Mouse (Mus musculus): ENCODE measurements at regions not wholly inside any gene's neighbourhood (a gene's known extent, or its start where the extent isn't known, plus 50 kb on each side); places are given as distances from the start of the nearest gene placed in this dataset.
A peak's percentile ranks its signal among the peaks of the same experiment; 100 is the strongest.

DNA sequence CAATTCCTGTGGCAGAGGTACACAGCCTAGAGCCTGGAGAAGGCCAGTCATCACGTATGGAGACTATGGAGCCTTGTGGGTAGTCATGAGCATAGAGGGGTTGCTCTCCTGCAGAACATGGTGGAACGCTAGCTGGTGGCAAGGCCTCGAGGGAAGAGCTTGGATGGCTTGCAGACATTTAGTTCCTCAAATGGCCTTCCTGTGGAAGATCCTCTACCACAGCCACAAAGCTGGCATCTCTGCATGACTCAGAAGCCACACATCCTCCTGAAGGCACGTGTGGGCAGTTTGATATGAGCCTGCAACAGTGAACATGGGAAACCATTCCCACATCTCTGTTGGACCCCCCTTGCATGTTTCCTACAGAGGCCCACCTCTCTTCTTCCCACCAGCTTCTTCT is 547.9 kb upstream of the Lrrc6 start:
- no peak for DNase-seq (ENCODE audit: low spot score in 2 of 2)

DNA sequence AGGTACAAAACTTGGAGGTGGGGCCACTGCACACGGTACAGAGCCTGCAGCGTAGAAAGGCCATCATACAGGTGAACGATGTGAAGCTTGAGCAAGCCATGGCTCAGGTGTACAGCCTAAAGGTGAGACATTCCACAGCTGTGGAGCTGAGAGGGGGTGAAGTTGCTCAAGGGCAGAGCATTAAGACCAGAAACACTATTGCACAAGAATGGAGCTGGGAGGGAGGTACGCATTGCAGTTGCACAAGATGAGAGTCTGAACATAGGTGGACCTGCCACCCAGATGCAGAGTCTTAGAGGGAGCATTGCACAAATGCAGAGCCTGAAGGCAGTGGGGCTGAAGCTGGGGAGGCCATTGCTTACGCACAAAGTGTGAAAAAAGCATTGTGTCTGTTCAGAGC is 547.4 kb upstream of the Lrrc6 start:
- DNase-seq (ENCODE audit: low spot score in 2 of 2) = no peak

DNA sequence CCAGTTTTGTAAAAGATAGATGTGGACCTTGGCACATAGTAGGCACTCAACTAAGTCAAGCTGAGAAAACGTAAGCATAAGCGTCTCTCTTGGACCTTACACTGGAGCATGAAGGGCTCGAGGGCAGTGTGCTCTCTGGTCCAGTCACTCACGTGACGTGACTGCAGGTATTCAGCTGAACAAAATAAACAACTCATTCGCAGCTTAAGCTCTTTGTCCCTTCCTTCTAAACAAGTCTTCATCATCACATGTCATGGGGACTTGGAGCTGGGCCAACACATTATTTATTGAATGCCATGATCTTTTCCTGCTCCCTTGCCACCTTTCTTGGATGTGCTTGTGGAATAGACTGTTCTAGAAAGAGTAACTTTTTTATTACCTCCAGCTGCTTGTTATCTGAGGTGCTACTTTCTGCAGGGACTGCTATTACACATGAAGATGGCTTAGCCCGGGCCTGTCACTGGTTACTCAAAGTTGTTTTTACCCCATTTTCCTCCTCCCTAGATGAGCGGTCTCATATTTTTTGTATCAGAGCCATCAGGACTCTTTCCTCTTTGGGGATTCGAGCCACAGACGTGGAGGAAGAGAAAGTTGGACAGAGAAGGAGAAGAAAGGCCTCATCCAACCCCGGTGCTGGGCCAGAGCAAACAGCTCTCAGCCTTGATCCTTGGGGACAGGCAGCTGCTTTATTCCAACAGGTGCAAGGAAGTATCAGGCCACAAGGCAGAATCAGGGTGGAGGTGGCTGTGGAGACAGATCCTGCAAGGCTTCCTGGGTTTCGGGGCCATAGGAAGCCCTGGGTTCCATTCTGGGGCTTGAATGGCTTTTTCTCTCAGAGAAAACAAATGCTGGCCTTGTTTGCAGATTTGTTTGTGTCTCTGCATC is 545.5 kb upstream of the Lrrc6 start:
- no peak for DNase-seq (ENCODE audit: low spot score in 2 of 2)

DNA sequence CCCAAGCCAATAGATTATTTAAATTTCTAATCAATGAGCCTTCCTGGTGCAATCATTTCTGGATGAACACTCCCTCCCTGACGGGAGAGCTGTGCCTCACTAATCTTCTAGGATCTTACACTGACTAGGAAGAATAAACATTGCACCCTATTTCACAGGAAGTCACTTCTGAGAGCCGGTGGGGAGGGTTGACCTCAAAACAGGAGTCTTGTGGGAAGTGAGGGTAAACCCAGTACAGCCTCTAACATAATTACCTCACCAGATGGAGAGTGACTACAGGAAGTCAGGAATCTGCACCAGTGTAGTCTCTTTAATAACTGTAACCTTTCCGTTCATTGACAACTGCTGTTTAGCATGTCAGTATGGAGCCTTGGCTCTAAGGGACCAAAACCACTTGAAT is 544.6 kb upstream of the Lrrc6 start:
- no peak for DNase-seq (ENCODE audit: low spot score in 2 of 2)

DNA sequence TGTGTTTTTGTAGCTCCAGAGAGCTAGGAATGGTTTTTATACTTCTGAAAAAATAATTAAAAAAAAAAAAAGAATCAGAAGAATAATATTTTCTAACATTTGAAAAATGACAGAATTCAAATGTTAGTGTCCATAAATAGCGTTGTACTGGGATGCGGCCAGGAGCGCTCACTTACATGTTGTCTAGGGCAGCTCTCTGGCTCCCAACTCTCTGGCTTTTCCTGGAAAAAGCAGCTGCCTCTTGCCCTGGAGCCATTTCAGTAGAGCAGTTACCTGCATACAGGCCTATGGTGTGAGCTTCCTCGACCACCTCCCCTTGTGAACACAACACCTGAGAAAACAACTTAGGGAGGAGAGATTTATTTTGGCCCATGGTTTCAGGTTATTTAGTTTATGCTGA is 544.1 kb upstream of the Lrrc6 start:
- no peak for DNase-seq (ENCODE audit: low spot score in 2 of 2)

DNA sequence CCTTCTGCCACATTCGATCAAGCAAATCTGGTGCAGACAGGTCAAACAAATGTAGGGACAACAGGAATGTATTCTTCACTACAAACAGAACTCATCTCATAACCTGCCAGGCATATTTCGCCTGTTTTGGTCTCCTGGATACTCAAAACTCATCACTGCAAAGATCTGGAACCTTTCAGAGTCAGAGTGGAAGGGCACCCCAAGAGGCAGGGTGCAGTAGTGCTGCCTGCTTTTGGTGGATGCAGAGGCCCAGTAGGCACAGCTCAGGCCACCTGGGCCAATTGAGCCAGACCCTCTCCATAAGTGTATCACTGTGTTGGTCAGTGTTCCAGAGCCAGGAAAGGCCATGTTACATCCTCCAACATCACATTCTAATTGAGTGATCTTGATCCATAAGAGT is 541.4 kb upstream of the Lrrc6 start:
- peak in 1 of 2 experiments; percentile 34 for DNase-seq (ENCODE audit: low spot score in 2 of 2)

DNA sequence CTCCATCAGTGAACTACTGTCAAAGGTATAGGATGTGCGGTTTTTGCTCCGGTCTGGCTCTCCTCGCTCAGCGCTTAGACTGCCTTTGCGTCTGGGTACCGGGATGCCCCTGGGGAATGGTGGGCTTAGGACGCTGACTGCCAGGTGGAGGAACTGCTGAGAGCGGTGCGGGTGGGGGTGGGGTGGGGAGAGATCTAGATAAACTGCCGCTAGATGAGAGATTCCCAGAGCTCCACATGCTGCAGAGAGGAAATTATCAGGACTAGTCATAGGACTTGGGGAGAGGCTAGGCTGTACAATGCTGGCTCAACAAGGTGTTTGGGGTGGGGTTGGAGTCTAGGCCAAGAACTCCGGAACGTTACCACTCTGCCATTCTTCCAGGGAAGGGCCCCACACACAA is 539.5 kb upstream of the Lrrc6 start:
- DNase-seq (ENCODE audit: low spot score in 2 of 2) = no peak

DNA sequence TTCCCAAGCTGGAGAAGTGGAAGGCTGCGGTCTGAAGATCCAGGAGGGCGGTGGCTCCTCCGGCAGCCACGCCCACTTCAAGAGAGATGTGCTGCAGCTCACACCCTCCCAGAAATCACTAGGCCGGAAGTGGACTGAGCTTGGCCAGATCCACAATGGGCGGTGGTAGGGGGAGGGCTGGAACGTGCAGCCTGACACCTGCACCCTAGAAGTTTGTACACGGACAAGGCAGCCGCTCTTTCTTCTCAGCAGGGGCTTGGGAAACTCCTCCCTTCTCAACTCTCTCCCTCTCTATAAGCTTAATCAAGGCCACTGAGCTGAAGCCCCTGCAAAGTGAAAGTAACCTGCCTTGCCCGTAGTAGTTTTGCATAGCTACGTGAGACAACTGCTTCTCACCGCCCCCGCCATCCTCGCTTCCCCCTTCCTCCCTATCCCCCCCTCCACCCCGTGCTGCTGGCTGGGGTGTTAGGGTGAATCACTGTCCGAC is 538.8 kb upstream of the Lrrc6 start:
- DNase-seq (ENCODE audit: low spot score in 2 of 2) = peak; percentile 79 to 83

DNA sequence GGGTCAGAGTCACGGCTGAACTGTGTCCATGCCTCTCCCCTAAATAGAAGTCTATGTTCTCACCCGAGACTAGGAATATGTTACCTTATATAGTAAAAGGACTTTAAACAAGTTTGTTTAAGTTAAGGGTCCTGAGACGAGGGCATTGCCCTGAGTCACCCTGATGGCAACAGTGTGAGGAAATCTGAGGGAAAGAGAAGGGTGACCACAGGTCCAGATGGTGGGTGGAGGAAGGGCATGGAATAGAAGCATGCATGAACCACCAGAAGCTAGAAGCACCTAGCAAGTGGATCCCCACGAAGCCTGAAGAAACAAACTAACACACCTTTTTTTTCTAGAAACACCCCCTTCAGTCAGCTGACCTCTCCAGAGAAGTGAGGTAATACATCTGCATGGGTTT is 536.9 kb upstream of the Lrrc6 start:
- DNase-seq (ENCODE audit: low spot score in 2 of 2) = no peak

DNA sequence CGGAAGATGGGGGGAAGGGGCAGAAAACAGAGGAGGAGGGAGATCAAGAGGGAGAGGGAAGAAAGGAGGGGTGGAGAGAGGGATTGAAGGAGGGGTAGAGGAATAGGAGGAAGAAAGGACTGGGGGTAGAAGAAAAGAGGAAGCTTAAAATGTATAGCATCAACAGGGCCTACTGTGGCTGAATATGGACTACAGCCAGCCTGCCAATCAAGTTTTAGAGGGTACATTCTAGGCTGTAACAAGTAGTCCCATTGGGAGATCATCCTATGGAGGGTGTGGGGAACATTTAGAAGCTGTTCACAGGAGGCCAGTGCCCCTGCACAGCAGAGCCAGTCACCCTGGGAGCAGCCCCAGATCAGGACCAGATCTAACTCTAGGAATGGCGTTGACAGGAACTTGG is 535.6 kb upstream of the Lrrc6 start:
- no peak for DNase-seq (ENCODE audit: low spot score in 2 of 2)

DNA sequence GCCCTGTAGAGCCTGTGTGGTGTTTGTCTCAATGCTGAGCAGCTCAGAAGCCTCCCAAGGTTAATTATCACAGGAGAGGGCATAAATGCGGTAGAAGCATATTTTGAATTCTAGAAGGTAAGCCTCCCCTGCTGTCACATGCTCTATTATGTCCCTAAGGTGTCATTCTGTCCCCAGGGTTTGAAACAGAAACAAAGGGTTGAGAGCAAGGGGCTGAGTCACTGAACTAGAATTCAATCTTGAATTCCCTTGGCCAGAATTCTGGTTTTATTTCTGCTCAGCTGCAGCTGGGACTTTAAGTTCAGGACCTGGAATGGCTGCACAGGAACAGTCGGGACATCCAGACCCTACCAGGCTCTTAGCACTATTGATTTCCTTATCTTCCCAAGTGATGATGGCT is 533.2 kb upstream of the Lrrc6 start:
- DNase-seq (ENCODE audit: low spot score in 2 of 2) = no peak

DNA sequence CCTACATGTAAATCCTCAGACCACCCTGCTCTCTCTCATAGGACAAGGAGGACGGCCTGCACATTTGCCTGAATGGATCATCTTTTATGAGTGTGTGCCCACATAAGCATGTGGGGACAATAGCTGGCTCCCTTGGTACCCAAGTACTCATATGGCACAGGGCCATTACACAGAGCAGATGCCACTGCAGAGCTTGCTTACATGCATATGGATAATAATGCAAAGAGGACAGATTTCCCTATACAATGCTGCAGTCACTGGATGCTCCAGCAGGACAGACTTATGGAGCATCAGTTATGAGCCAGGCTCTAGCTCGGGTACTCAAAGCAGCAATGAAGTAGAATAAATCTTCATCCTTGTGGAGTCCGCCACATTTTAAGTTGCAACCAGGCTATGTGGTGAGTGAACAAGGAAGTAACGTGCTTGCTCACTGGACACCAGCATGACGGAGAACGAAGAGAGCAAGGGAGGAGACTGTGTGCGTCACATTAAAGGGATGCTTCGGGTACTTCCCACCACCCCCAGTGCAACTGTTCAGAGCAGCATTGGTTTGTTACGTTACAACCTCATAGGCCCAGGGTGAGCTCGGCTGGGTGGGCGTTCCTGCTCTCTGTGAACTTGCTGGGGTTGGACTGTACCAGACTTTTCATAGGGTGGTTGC is 531.3 kb upstream of the Lrrc6 start:
- DNase-seq (ENCODE audit: low spot score in 2 of 2) = no peak

DNA sequence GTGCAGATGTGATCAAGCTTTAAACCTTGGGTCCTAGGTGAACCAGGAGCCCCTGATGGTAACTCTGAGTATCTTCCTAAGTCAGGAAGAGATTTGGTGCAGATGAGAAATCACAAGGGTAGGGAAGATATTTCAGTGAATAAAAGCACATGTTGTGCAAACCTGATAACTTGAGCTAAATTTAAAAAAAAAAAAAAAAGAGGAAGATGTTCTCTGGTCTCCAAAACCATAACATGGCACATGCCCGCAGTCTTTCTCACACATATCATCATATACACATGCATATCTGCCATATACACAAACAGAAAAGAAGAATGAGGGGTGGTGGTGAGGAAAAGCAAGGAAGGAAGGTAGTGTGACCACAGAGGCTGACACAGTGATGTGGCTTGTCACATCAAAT is 530.3 kb upstream of the Lrrc6 start:
- DNase-seq (ENCODE audit: low spot score in 2 of 2) = no peak

DNA sequence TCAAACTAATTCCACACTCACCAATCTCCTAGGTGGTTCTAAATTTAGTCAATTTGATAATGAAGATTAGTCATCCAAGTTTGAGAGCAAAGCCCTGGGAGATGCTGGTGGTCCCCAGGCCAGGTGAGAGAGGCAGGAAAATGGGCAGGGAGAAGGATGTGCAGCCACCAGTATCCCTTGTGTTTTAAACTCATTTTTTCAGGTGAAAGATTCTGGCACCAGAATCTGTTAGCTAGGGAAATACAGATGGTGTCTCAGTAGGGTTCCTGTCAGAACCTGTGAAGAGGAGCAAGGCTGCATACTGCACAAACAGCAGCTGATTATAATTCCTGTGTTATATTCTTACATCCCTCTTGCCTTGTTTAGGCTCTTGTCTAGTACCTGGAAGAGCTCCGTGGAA is 527.5 kb upstream of the Lrrc6 start:
- no peak for DNase-seq (ENCODE audit: low spot score in 2 of 2)

DNA sequence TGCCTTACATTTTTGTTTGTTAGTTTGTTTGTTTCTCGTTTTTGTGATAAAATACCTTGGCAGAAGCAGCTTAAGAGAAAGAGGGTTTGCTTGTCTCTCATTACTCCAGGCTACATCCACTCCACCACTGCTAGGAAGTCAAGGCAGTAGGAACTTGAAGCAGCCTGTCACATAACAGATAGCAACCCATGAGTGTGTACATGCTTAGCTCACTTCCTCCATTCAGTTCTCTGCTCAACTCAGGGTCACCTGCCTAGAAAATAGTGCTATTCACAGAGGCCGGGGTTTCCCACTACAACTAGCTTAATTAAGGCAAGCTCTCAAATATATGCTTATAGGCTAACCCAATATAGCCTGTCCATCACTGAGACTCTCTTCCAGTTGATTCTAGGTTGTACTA is 527.0 kb upstream of the Lrrc6 start:
- DNase-seq (ENCODE audit: low spot score in 2 of 2) = no peak

DNA sequence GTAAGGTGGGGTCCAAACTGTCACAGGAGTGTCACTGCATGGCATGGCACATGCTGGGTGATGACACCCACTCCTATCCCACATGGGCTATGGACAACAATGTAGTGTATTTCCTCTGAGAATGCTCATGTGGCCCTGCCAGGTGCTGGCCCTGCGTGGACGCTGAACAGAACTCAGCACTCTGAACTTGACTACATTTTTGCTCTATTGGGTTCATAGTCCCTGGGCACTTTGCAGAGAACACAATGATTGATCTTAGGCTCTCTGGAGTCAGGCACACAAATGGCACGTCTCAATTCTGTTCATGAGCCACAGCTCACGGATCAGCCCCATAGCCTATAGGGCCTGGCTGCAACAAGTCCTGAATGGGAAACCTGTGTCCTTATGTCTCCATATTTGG is 525.0 kb upstream of the Lrrc6 start:
- no peak for DNase-seq (ENCODE audit: low spot score in 2 of 2)

DNA sequence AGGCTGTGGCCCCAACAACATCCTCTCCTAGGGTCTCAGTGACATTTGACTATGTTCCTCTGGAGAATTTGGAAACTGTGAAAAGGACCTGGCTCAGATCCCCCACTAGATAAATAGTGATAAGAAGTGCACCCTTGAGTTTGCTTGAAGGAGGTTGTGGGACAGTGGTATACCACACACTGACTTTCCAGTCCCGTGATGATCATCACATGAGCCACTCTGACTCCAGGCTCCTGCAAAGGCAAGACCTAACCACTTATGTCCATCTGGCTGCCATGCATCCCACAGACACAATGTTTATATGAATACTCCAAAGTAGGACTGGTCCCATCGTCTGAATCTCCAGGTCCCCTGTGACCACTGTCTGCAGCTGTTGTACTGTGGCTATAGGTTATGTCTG is 523.7 kb upstream of the Lrrc6 start:
- DNase-seq (ENCODE audit: low spot score in 2 of 2) = no peak

DNA sequence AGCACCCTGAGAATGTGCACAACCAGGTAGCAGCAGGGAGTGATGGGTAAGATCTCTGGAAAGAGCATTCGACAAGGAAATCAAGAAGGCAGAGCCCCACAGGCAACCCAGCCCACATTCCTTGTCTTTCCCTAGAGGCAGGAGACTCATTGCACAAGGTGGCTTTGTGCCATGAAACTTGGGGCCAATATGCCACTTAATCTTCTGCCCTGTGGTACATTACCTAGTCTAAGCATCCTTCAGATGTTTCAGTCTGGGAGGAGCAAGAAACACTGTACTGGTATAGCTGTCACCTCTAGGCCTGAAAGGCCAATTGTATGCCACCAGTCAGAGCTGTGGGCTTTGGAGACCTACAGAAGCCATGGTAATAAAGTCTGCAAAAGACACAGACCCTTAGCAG is 522.4 kb upstream of the Lrrc6 start:
- DNase-seq (ENCODE audit: low spot score in 2 of 2) = no peak

DNA sequence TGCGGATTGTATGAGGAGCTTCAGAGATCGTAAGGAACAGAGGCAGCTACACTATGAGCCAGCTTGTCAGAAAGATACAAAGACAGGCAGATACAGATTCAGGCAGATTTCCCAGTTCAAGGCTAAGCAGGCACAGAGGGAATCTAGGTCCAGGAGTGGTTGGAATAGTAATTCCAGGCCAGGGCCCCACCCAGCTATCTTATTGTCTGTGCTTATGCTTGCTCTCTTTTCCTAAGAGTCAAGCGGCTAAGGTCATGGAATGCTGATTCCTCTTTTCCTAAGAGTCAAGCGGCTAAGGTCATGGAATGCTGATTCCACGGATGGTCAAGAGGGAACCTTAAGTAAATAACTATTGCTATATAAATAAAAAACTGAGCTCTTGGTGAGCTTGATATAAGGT is 520.7 kb upstream of the Lrrc6 start:
- DNase-seq (ENCODE audit: low spot score in 2 of 2) = no peak

DNA sequence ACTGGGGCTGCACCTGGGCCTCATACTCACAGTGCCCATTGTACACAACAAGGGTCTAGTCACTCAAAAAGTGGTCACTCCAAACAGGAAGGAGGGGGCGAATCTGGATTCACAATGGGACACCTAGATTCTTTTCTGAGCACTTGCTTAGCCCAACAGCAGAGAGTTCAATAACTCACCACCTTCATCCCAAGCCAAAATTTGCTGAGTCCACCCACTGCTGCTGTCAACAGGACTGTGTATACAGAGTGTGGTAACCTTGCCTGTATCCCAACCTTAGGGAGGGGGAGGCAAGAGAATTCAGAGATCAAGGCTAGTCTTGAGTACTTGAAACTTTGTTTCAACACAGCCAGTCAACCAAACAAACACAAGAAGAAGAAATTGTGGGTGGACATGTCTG is 519.2 kb upstream of the Lrrc6 start:
- DNase-seq (ENCODE audit: low spot score in 2 of 2) = no peak

DNA sequence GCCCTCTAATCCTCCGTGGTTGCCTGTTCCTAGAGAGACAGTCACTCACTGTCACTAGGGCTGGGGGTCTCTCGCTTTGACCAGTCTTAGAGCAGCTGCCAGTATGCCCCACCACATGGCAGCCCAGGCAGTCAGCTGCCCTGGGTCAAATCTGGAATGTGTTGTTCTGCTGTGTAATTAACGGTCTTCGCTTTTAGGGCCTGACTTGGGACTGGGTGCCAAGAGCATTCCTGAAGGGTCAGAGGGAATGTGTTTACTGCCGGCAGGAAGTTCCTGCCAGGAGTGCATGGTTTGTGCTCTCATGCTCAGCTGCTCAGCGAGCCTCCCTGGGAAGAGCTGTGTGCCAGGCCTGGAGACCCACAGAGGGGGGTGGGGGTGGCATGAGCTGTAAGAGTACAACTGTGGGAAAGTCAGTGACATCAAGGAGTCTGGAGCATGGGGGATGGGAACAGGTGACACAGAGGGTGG is 518.5 kb upstream of the Lrrc6 start:
- DNase-seq (ENCODE audit: low spot score in 2 of 2) = no peak
